Mouse (Mus musculus): ENCODE measurements at regions not wholly inside any gene's neighbourhood (a gene's known extent, or its start where the extent isn't known, plus 50 kb on each side); places are given as distances from the start of the nearest gene placed in this dataset.
"Not testable (repeated sequence)": the region's sequence is repeated elsewhere in the genome, so short reads cannot be mapped to it uniquely, and the experiment has no call there.

- no peak for DNase-seq (ENCODE audit: low read depth, low spot score)
Measured at GRCm38 (mm10) chr13:26457487-26458253, 312.3 kb downstream of the Hdgfl1 start.

- no peak for DNase-seq (ENCODE audit: low read depth, low spot score)
Measured at GRCm38 (mm10) chr13:26426639-26427038, 343.3 kb downstream of the Hdgfl1 start.

- DNase-seq (ENCODE audit: low read depth, low spot score): no peak
Measured at GRCm38 (mm10) chr13:26424513-26424912, 345.5 kb downstream of the Hdgfl1 start.

GRCm38 (mm10) chr13:26405757-26406156, 364.2 kb downstream of the Hdgfl1 start:
- no peak for DNase-seq (ENCODE audit: low read depth, low spot score)

- DNase-seq (ENCODE audit: low read depth, low spot score): no peak
Measured at GRCm38 (mm10) chr13:26404707-26405106, 365.3 kb downstream of the Hdgfl1 start.

- DNase-seq (ENCODE audit: low read depth, low spot score): no peak
Measured at GRCm38 (mm10) chr13:26387861-26388621, 381.9 kb downstream of the Hdgfl1 start.

- DNase-seq (ENCODE audit: low read depth, low spot score): no peak
Measured at GRCm38 (mm10) chr13:26382631-26383030, 387.3 kb downstream of the Hdgfl1 start.

GRCm38 (mm10) chr13:26382154-26382553, 387.8 kb downstream of the Hdgfl1 start:
- no peak for DNase-seq (ENCODE audit: low read depth, low spot score)

GRCm38 (mm10) chr13:26375546-26375945, 394.4 kb downstream of the Hdgfl1 start:
- DNase-seq (ENCODE audit: low read depth, low spot score): no peak

- DNase-seq (ENCODE audit: low read depth, low spot score): not testable (repeated sequence)
Measured at GRCm38 (mm10) chr13:26365911-26366310, 404.1 kb downstream of the Hdgfl1 start.

GRCm38 (mm10) chr13:26356341-26356740, 413.6 kb downstream of the Hdgfl1 start:
- no peak for DNase-seq (ENCODE audit: low read depth, low spot score)

GRCm38 (mm10) chr13:26354421-26354820, 415.5 kb downstream of the Hdgfl1 start:
- no peak for DNase-seq (ENCODE audit: low read depth, low spot score)

- DNase-seq (ENCODE audit: low read depth, low spot score): no peak
Measured at GRCm38 (mm10) chr13:26350510-26350909, 419.5 kb downstream of the Hdgfl1 start.

GRCm38 (mm10) chr13:26338795-26339194, 431.2 kb downstream of the Hdgfl1 start:
- DNase-seq (ENCODE audit: low read depth, low spot score): no peak

GRCm38 (mm10) chr13:26325066-26325465, 444.9 kb downstream of the Hdgfl1 start:
- no peak for DNase-seq (ENCODE audit: low read depth, low spot score)

GRCm38 (mm10) chr13:26324633-26325032, 445.3 kb downstream of the Hdgfl1 start:
- DNase-seq (ENCODE audit: low read depth, low spot score): no peak

- no peak for DNase-seq (ENCODE audit: low read depth, low spot score)
Measured at GRCm38 (mm10) chr13:26318557-26318956, 451.4 kb downstream of the Hdgfl1 start.

- peak; percentile 11 for DNase-seq (ENCODE audit: low read depth, low spot score)
Measured at GRCm38 (mm10) chr13:26312246-26313010, 457.5 kb downstream of the Hdgfl1 start.

GRCm38 (mm10) chr13:26284073-26284444, 485.9 kb downstream of the Hdgfl1 start:
- no peak for DNase-seq (ENCODE audit: low read depth, low spot score)

- no peak for DNase-seq (ENCODE audit: low read depth, low spot score)
Measured at GRCm38 (mm10) chr13:26283397-26284072, 486.4 kb downstream of the Hdgfl1 start.

- no peak for DNase-seq (ENCODE audit: low read depth, low spot score)
Measured at GRCm38 (mm10) chr13:26282291-26282690, 487.7 kb downstream of the Hdgfl1 start.

- no peak for DNase-seq (ENCODE audit: low read depth, low spot score)
Measured at GRCm38 (mm10) chr13:26272850-26273249, 497.1 kb downstream of the Hdgfl1 start.
